Mouse (Mus musculus): ENCODE measurements around the gene Ppy.
A peak's percentile ranks its signal among the peaks of the same experiment; 100 is the strongest.

Gene Ppy

DNA sequence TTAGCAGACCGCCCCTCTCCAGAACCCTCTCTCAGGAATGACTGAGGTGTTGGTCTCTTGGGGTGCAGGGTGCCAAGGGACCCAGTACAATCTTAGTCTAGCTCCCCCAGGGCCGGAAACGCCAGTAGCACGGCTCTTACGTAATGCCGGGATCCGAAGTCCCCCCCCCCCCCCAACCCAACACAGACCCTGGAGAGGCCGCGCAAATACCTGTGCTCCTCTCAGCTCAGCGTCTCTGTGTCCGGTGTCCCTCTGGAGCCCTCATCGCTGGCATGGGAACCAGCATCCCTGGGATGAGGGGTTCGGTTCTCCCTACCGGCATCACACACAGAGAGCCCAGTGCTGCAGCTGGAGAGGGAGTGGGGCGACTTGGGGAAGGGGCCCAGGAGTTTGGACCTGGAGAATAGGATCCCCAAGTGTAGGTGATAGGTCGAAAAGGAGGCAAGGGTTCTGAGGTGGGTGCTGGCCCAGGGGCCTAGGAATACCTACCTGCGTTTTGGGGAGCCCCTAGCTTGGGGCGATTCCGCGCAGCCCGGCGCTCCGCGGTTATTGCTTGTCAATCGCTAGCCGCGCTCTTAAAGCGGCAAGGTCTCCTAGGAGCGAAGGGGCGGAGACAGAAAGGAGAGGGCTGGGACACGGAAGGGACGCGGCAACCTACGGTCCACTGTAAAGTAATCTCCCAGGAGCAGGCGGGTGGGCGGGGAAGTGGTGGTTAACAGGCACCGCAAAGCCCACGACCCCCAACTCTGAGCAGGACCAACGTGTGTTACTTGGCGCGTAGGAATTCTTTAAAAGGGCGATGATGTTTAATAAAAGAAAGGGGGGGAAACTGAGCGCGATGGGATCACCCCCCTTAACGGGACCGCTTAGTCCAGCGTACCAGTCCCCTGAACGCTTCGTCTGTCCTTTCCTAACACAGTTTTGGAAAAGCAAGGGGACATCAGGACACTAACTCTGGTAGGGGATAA lies 12.9 kb downstream of the Ppy start, which contains the start of gene Mpp2:
Mpp2 (minus strand) TSS at position 585 of the 968 bp plus-strand sequence.
- DNase-seq (ENCODE audit: low spot score in 2 of 2) = peak; percentile 82 to 84

DNA sequence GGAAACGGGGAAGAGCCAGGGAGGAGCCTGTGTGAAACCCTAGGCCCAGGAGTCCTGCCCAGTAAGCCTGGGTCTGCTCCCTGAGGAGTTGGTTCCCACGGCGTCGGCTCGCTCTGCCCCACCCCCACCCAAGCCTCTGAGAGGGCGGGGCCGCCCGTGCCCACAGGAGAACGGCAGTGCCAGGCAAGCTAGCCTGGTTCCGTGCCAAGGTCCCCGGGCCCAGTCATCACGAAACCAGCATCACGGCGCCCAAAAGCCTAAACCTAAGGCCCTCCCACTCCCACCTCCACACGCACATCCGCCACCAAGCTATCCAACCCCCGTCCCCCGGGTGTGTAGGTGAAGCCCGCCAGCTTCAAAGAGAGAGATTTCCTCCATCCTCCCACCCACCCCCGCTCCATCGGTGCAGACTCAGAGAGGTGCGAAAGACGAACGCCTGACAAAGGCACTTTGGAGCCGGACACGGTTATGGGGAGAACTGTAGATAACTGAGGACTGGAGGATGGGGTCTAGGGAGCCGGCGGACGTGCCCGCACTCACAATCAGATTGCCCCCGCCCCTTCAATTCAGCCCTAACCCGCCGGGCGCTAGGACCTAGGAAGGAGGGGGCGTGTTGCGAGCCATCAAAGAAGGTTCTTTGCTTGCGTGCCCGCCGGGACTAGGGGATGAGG lies 13.9 kb downstream of the Ppy start:
- DNase-seq (ENCODE audit: low spot score in 2 of 2) = peak; percentile 89 to 92

DNA sequence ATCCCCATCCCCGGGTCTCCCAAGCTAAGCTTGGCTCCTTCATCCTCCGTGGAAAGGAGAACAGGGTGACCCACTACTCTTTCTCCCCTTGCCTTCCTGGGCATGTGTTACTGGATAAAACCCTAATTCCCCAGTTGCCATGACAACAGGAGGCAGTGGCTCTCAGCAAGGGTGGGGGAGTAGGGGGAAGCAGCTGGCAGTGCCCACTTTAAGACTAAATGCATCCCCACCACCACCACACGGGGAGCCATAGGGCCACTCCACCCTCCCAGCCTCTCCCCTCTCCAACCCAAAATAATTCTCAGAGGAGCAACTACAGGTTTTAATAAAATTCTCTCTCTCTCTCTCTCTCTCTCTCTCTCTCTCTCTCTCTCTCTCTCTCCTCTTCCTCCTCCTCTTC lies 14.8 kb downstream of the Ppy start:
- peak; percentile 88 to 93 for DNase-seq (ENCODE audit: low spot score in 2 of 2)

DNA sequence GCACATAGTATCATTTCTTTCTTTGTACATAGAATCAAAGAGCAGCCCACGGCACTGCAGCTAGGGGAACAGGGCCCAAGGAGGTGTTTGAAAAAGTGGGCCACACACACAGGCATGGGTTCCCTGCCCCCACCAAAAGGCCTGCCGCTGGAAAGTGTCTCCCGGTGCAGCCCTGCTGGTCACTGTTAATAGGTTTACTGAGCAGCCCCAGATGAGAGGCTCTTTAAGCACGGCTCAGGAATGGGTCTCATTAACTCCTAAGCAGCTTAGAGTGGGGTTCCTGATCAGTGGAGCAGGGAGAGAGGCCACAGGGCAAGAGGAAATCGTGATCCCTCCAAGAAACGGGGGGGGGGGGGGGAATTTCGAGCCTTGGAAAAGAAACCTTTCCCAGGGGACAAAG lies 17.0 kb downstream of the Ppy start:
- no peak for DNase-seq (ENCODE audit: low spot score in 2 of 2)

- peak in 1 of 2 experiments; percentile 51 for DNase-seq (ENCODE audit: low spot score in 2 of 2)
These were observed 17.9 kb downstream of the Ppy start for GRCm38 (mm10) chr11:102083193-102083592.

DNA sequence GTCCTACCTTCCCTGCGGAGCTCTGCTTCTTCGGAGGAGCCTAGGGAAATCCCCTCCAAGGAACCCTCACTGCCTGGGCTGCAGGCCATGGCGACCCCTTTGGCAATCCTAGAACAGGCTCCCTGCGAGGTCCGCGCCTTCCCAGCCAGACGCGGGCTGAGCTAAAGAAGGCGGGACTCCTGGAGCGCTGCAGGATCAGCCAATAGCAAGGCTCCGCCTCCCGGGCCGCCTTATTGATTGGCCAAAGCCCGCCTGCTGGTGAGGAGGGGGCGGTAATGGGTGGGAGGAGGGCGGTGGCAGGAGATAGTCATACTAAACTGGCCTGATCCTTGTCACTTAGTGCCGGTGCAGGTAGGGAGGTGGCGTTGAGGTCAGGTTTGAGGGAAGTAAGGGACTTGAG lies 18.8 kb downstream of the Ppy start:
- DNase-seq (ENCODE audit: low spot score in 2 of 2) = peak; percentile 93 to 94

- DNase-seq (ENCODE audit: low spot score in 2 of 2) = no peak
These were observed 27.4 kb downstream of the Ppy start for GRCm38 (mm10) chr11:102073722-102074121.

- DNase-seq (ENCODE audit: low spot score in 2 of 2) = no peak
These were observed 28.4 kb downstream of the Ppy start for GRCm38 (mm10) chr11:102072729-102073128.

DNA sequence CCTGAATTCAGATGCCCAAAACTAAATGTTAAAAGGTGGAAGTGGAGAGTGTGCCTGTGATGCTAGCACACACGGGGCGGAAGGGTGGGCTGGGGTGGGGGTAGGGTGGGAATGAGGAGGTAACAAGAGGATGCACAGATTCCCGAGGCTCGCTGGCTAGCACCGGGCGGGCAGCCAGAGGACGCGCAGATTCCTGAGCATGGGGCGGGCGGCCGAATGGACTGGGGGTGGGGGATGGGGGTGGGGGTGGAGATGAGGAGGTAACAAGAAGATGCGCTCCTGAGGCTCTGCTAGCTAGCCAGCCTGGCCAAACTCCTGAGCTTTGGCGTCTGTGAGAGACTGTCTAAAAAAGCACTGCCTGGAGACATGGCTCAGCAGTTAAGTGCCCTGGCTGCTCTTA lies 30.7 kb downstream of the Ppy start:
- no peak for DNase-seq (ENCODE audit: low spot score in 2 of 2)

DNA sequence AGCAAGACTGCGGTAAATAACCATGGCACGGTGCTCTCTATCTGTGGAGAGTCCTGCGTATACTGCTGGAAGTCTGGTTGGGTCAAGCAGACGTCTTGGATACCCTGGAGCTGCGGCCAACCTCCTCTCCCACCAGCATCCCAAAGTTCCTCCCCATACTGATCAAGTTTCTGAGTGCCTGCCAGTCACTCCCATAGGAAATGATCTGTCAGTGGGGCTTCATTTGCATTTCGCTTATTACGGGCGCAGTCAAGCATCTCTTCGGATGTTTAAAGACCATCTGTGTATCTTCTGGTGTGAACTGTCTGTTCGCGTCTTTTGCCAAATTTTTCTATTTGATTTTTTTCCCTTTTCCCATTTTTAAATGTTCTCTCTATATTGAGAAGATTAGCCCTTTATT lies 31.5 kb downstream of the Ppy start:
- DNase-seq (ENCODE audit: low spot score in 2 of 2) = no peak

- no peak for DNase-seq (ENCODE audit: low spot score in 2 of 2)
These were observed 32.1 kb downstream of the Ppy start for GRCm38 (mm10) chr11:102068969-102069368.

DNA sequence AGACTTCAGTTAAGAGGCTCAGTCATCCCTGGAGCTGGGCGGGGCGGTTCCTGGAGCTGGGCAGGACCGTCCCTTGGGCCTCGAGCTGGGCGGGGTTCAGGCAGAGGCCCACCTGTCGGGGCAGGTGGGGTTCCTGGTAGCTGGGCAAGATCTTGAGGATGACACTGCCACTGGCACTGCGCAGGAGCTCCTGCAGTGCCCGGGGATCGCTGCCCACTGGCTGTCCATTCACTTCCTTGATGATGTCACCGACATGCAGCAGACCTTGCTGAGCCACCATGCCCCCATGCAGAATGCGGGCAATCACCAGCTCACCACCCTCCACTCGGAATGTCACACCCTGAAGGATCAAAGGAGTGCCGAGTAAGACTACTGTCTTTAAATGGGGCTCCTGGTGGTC lies 38.0 kb downstream of the Ppy start:
- DNase-seq (ENCODE audit: low spot score in 2 of 2) = no peak

GRCm38 (mm10) chr11:102061941-102062473 lies 39.1 kb downstream of the Ppy start:
- DNase-seq (ENCODE audit: low spot score in 2 of 2) = no peak

GRCm38 (mm10) chr11:102061236-102061940 lies 39.7 kb downstream of the Ppy start:
- DNase-seq (ENCODE audit: low spot score in 2 of 2) = peak; percentile 87

GRCm38 (mm10) chr11:102053847-102054246 lies 47.3 kb downstream of the Ppy start:
- peak in 1 of 2 experiments; percentile 50 for DNase-seq (ENCODE audit: low spot score in 2 of 2)

GRCm38 (mm10) chr11:102053183-102053582 lies 47.9 kb downstream of the Ppy start:
- DNase-seq (ENCODE audit: low spot score in 2 of 2) = no peak

- DNase-seq (ENCODE audit: low spot score in 2 of 2) = no peak
These were observed 48.4 kb downstream of the Ppy start for GRCm38 (mm10) chr11:102052697-102053096.

DNA sequence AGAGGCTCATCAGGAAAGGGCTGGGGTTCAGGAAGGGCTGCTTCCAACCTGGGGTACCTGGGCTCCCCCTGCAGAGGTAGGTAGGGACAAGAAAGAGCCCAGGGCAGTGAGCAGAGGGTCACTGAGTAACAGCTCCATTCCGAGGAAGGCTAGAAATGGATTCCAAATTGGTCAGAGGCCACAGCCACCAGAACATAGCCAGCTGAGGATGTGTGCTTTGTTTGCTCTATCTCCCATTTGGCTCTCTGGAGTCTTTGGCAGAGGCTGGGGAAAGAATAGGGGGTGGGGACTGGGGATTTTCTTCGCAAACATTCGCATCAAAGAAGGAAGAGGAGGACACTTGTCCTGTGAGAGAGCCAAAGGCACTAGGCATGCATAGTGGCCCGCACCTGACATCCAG lies 49.2 kb downstream of the Ppy start:
- DNase-seq (ENCODE audit: low spot score in 2 of 2) = no peak

- no peak for DNase-seq (ENCODE audit: low spot score in 2 of 2)
These were observed 49.6 kb downstream of the Ppy start for GRCm38 (mm10) chr11:102051541-102051940.
